Mouse (Mus musculus): ENCODE measurements around the gene Polr2c. TPM values are rescaled to one million over a fixed set of nuclear protein-coding genes. Genes with fewer than 3 reads are reported as not detected.

The Polr2c gene
- total RNA-seq, 2 experiments from 2014 or later = 48.8 to 54.0 TPM

DNA sequence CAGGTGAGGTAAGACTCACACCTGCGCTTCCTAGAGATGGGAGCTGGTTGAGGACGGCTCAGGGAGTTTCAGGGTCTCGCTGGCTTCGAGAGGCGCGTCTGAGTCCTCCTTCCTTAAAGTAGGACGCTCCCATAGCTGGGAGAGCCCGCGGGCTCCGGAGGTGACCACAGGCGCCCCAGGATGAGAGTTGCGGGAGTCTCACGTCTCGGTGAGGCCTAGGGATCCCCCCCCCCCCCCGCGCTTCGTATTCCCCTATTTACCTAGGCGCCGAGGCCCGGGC, 18.6 kb downstream of the Polr2c start:
- DNase-seq (ENCODE audit: low spot score in 2 of 2) = no peak

DNA sequence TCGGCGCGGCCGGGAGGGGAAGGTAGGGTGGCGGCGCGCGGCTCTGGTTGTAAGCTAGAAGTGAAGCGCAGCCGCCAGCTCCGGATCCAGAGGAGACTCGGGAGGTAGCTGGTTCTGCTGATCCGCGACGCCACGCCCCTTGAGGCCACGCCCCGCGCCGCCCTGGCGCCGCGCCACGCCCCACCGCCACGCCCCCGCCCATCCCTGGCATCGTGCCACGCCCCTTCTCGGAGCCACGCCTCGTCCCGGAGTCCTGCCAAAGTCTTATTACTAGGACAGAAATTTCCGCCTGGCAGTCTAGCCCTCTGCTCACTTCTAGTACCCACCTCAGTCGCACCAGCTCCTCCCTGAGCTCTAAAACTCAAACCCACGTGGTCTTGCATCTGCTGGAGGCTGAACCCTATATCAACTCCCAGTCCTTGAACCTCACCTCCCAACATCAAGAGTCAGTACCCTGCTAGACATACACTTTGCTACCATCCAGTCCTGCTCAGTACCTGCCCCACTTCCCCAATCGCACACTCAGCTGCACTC, 19.0 kb downstream of the Polr2c start, which contains the start of gene Dok4:
TSS of gene Dok4 (minus strand) at position 134 of the 534 bp plus-strand sequence.
- DNase-seq (ENCODE audit: low spot score in 2 of 2) = peak; percentile 84 to 89

DNA sequence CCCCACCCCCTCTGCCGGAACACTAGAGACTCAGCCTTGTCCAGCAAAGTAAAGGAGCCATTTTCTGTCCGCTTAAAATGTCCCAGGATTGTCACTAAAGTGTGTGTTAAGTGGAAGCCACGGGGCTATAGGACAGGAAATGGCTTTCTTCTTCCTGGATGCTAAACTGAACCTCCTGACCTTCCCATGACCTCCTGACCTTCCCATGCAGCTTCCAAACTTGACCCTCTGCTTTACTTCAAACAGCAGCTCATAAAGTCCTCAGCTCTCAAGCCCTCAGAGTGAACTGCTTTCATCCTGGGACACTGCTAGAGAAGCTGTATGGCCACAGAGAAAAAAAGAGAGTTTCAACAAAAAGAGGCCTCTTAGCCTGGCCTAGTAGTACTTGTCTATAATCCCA, 19.6 kb downstream of the Polr2c start:
- DNase-seq (ENCODE audit: low spot score in 2 of 2) = no peak

DNA sequence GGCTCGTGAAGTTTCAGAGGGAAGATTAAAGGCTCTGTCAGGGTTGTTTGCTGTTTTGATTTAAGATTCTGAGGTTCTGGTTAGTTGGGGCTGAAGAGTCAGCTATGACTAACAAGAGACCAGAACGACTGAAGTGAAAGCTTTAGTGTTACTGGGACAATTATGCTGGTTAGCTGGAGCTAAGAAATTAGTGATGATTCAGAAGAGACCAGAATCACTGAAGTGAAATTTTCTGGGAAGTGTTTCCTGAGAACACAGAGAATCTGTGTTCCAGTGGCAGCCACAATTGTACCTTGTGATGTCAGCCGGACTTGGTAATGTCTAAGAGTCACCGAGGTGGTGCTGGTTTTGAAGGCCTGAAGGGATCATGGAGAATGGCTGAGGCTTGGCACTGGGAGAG, 23.5 kb downstream of the Polr2c start:
- no peak for DNase-seq (ENCODE audit: low spot score in 2 of 2)

DNA sequence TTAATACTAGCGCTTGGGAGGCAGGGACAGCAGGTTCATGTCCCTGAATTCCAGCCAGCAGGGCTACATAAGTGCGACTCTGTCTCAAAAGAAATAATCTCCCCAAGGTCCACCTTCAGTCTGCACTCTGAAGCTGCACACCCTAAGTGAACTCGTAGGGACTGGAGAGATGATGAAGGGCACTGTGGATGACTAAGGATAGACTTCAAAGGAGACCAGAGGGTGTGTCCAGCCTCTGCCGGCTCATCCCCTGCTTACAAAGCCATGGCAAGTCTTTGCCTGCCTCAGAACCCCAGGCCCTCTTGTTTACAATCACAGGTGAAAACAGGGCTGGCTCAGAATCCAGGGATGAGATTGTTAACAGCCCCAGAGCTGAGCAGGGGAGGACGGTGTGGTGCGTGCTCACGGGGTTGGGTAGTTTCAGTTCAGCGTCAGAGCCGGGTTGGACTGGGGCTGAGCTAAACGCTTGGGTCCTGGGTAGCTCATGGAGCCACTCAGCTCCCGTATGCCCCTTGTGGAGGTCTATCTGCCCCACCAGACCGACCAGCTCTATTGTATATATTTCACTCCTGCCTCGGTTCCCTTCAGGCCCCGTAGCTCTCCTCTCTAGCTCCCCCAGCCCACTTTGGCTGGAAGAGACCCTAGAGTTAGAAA, 31.3 kb downstream of the Polr2c start:
- no peak for DNase-seq (ENCODE audit: low spot score in 2 of 2)

DNA sequence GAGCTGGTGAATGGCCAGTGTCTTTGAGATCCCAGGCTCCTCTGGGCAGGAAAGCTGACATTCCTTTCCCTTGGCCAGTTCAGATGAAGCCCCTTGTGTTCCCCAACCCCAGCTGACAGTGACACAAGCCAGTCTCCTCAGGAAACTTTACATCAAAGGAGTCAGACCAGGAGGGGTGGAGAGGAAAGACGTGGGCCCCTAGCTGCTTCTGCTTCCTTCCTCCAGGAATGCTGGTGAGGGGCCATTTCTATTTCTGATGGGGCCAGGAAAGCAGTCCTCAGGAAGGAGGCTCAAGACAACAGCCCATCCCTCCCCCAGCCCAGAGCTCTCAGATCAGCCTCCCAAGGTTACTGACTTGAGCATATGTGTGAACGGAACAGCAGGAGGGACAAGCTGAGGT, 35.7 kb downstream of the Polr2c start:
- DNase-seq (ENCODE audit: low spot score in 2 of 2) = no peak

DNA sequence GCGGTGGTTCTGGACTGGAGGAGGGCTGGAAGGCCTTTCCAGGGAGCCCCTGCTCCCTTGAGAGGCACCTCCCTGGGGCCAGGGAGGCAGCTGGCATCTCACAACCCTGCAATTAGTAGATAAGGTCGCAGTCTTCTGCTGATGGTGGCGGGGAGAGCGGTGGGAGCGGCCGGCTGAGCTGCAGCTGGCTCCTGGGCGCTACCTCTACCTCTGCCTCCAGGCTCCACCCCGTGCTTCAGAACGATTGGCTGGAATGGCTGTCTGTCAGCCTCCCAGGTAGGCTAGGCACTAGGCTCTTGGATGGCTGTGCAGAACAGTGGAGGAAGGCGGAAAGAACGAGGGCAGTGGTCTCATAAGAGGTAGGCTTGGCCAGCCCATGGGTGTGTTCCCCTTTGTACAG, 42.0 kb downstream of the Polr2c start:
- no peak for DNase-seq (ENCODE audit: low spot score in 2 of 2)

DNA sequence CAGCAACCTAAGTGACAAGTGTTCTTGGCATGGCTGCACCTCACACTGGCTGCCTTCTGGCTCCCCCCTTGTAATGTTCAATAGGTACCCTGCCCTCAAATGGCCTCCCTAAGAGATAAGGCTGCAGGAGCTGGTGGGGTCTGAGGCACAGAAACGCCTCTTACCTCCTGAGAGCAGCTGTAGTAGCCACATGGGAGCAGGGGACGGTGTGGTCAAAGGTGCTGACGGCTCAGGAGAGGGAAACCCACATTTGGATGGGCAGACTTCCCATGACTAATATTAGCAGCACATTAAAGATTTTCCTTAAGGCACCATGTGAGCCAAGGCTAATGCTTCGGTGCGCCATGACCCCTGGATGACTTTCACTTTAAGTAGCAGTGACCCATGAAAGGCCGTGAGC, 43.4 kb downstream of the Polr2c start:
- DNase-seq (ENCODE audit: low spot score in 2 of 2) = no peak

DNA sequence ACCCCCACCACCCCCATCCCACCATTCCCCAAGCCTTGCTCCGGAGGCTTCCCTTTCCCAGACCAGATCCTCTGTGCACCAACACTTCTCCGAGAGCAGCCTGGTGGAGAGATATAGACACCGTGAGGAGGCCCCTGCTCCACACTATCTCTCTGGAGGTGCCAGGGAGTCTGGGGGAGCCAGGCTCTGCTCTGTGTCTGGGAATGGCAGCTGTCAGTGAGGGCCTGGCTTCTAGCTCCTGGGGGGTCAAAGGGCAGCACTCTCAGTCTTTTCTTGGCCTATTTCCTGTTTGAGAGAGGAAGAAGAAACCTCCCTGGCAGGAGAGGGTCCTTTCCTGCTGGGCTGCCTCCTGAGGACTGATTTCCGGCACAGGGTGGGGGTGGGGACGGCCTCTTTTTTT, 43.8 kb downstream of the Polr2c start:
- no peak for DNase-seq (ENCODE audit: low spot score in 2 of 2)

DNA sequence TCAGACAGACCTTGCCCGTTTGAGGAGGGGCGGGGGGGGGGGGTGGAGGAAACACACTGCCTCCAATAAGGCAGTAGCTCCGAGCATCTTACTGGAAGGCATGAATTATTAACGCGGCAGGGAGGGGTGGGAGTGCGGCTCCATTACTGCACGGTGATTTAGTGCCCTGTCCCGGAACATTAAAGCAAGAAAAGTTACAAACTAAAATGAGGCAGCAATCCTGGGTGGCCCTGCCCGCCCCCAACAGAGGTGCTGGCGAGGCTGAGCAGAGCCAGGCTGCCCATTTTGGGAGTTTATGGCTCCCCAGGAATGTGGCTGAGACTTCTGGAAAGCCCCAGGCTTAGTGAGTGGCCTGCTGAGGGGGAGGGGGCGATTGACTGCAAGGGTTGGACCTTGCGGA, 46.5 kb downstream of the Polr2c start:
- DNase-seq (ENCODE audit: low spot score in 2 of 2) = no peak

DNA sequence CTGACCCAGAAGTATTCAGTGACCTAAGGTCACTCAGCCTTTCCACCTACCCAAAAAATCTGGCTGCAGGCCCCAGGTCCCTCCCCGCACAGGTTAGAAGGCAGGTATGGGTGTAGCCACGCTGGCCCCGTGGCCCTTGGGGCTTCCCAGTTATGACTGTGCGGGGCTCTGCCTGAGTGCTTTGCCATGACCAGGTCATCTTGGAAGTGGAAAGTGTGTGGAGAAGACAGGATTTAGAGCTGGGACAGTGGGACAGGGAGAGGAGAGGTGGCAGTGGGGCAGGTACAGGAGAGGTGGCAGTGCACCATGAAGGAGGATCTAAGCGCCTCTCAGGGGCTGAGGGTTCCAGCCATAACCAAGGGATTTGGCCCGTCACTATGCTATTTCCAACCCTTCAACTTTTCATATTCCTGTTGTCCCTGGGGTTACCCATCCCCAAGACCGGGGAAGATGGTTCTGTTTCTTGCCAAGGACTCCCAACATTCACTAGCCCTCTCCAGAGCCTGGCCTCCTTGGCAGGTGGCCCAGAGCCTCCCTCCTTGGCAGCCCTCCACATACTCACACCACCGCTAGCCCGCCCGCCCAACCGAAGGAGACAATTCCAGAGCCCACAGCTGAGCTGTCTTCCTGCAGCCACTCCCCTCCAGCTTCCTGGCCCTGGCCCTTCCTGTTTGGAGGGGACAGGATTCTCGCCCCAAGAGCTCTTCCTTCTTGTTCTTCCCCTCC, 47.4 kb downstream of the Polr2c start:
- DNase-seq (ENCODE audit: low spot score in 2 of 2) = peak; percentile 82 to 83

DNA sequence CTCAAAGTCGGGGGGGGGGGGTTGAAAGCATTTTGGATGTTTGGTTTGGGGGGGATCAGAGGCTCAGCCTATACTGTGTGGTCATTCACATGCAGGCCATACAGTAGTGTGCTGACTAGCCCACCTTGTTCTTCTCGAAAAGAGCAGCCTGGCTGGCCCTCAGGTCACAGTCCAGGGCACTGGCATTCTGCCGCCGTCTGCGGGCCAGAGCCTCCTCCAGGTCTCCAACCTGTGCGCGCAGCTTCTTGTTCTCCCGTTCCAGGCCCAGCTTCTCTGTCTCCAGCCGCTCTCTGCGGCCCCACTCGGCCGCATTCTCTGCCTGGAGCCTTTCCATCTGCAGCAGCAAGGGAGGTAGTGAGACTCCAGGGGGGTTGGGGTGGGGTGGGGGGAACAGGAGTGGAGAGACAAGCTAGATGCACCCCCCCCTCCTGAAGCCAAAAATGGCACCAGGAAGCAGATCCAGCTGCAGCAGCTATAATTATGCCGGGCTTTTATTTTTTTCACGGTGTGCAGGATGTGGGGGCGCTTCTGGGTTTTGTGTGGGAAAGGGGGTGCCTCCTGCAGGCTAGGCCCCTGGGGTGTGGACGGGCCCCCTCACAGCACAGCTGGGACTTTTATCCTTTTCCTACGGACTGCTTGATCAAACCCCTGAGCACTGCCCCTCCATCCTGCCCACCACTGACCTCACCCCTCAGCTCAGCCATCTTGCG, 50.5 kb downstream of the Polr2c start:
- no peak for DNase-seq (ENCODE audit: low spot score in 2 of 2)

DNA sequence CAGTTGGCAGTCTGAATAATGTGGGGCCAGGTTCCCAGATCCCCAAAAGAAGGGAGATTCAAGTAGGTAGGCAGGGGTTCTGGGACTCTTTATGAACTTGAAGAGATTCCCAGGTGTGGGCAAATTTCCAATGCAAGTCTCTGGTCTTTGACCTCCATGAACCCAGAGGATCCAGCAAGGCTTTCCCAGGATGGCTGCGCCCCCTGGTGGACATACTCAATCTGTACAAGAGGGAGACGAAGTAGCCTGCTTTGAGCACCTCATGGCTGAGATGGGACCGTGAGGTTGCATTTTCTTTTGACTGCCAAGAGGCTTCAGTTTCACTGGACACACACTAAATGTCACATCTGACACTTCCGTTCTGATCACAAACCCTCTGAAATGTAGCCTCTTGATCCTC, 51.6 kb downstream of the Polr2c start:
- DNase-seq (ENCODE audit: low spot score in 2 of 2) = peak; percentile 69 to 78

DNA sequence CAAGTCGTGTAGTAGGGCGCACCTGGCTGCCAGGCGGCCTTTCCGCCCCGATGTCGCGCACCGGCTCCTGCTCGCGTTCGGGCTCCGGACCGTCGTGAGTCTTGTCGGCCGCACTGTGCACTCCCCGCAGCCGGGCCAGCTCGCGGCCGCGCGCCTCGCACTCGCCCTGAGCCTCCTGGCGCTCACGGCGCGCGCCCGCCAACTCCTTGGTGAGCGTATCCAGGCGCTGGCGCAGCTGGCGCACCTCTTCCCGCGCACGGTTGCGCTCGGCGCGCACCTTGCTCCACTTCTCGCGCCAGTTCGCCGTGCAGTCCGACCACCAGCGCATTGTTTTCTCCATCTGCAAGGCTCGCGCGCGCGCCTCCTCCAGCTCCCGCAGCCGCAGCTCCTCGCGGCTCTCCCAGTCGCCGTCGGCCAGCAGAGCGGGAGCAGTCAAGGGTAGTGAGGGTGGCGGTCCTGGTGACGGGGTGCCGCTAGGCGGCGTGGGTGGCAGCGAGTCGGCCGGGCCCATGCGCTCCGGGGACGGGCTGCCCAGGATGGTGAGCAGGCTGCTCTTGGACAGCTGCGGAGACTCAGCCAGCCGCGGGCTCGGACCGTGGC, 55.9 kb downstream of the Polr2c start:
- peak; percentile 52 to 70 for DNase-seq (ENCODE audit: low spot score in 2 of 2)

DNA sequence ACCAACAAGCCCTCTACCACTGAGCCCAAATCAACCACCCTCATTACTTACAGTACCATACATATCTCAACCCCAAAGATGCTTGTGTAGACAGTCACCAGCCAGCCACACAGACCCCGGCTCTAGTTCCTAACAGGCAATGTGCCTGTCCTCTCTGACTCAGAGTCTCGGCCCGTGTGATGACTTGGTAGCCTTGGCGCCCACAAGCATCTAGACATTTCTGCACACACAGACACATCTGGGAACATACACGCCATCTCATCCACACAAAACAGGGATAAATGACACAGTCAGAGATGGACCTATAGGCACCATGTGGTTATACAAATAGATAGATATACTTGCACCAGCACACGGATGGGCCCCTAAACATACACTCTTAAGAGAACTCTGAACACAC, 57.0 kb downstream of the Polr2c start:
- DNase-seq (ENCODE audit: low spot score in 2 of 2) = no peak

DNA sequence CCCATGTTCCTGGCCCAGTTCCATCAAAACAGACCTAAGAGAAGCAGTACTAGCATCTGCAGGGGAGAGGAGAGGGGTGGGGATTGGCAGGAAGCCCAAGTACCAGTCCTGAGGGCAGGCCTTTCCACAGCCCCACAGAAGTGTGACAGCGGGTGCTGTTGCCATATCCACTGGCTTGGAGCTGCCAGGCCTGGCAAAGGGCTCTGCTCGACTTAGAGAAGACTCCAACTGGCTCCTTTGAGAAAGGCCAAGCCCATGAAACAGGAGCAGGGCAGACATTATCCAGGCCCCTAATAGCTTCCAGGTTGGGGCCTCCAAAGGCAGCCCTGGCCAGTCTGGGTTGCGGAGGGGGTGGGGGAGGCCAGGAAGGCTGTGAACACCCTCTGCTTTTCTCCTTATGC, 57.5 kb downstream of the Polr2c start:
- DNase-seq (ENCODE audit: low spot score in 2 of 2) = peak in 1 of 2 experiments; percentile 61

DNA sequence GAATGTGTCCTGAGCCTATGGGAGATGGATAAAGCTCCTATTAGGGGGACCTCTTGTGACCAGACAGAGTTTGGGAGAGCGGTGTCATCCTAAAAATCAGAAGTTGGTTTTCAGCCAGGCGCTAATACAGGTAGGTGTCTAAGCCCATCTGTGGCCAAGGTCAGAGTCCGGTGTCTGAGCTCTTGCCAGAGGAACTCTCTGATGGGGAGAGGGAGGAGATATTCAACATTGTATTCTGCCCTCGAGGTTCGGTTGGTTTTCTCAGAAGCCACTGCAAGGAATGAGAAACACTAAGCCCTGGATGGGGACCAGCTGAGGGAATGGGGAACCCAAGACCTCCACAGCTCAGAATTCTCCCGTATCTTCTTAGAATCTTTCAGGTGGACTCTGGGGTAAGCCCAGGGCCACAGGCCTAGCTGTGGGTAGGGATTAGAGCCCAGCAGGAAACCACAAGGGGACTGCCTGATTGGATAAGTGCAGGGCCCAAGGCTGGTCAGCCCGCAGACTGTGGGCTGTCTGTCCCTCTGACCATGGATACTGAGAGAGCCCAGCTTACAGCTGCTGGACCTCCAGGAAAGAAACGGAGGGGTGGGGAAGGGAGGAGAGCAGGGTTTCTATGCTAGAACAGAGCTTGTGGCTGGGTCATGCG, 59.2 kb downstream of the Polr2c start:
- no peak for DNase-seq (ENCODE audit: low spot score in 2 of 2)

DNA sequence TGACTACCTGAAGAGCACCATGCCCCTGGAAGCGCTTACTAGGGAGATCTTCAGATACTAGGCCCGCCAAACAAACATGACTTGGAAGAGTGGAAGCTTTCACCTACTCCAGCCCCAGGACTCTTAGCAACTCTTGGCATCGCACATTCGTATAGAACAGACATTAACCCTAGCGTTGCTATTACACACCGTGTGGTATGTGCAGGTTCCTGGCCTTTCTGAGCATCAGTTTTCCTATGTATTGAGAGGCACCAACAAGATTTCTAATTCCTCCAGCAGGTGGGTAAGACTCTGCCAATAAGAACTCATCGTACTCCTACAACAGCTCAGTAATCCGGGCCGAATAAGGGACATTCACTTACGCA, 59.7 kb downstream of the Polr2c start:
- no peak for DNase-seq (ENCODE audit: low spot score in 2 of 2)

DNA sequence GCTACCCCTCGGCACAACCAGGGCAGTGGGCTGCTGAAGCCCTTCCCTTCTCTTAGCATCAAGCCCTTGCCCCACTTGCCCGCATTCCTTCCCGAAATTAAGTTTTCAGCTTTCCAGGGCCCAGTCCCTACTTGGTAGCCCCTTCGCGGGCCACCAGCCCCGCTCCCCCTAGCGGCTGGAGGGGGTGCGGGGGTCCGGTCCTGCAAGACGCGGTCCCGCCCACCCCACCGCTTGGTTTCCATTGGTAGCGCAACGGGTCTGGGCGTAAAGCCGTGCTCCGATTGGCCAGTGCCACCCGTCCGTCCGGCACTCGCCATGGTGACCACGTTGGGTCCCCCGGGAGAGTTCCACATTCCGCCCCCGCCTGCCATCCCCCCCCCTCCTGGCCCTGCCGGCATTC, 60.1 kb downstream of the Polr2c start:
- DNase-seq (ENCODE audit: low spot score in 2 of 2) = peak; percentile 97 to 99

DNA sequence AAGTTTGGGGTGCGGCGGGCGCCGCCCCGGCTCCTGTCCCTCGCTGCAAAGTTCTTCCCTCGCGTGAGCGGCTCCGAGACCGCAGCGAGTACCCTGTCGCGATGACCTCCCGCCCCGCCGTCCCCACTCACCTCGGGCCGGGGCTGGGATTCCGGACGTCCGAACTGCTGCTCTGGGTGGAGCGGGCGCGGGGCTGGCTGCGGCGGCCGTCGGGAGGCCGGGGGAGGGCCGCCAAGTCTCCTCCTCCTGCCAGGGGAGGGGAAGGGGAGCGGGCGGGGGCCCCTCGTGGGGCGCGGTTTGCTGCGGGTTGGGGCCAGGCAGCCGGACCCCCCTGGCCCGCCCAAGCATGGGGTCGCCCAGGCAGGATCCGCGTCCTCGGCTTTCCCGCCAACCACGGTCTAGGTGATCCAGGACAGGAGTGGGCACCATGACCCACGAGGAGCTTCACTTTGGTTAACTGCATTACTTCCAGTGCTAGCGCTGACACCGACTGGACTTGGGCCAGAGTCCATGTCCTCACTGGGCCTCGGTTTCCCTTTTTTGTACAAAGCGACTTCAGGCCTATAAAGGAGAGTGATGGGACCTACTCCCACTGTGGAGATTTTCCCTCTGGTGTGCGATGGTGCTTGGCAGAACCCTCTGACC, 60.7 kb downstream of the Polr2c start, which contains the start of gene Ccdc102a:
TSS of gene Ccdc102a (minus strand) at position 248 of the 645 bp plus-strand sequence.
- DNase-seq (ENCODE audit: low spot score in 2 of 2) = peak; percentile 77 to 81

DNA sequence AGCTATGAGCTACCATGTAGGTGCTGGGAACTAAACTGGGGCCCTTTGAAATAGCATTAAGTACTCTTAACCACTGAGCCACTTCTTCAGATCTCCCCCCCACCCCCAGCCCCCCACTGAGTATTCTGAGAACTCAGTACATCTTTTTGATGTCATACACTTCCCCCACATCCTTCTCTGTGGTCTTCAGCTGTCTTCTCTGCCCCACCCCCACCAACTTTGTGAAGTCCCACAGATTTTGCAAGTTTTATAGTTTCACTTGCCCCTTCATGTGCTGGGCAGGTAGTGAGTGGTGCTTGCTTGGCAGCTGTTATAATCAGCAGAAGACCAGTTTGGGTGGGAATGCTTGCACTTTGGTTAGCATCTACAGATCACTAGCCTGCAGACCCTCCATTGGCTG, 62.0 kb downstream of the Polr2c start:
- DNase-seq (ENCODE audit: low spot score in 2 of 2) = no peak
